Mouse (Mus musculus): ENCODE results near the gene Sema6d.

GRCm38 (mm10) chr2:124485761-124486160, 396.0 kb downstream of the Sema6d start:
- TF ChIP-seq CTCF (IDR thresholded peaks at IDR 0.05) (no peak), POLR2A (IDR thresholded peaks at IDR 0.05; ENCODE audit: insufficient read depth, low read depth, low read length) (no peak), EP300 (IDR thresholded peaks at IDR 0.05; ENCODE audit: insufficient read depth, low read depth, low read length) (no peak)
